Mouse (Mus musculus) heart, postnatal 0 days (tissue): ENCODE measurements at regions not wholly inside any gene's neighbourhood (a gene's known extent, or its start where the extent isn't known, plus 50 kb on each side); places are given as distances from the start of the nearest gene placed in this dataset.

Source experiments
- ATAC-seq: fragments of 200-750 bp; cut with Nextera tagmentation; 2 replicates; pipeline ENCODE4 v1.8.0; 2017; ENCODE audit warnings: low read depth, moderate number of reproducible peaks, moderate library complexity; ENCODE audit not compliant: insufficient read depth
- DNase-seq: peaks from one replicate; pipeline ENCODE4 v3.0.0-alpha.2; 2016; ENCODE audit warnings: low spot score
- H3K27ac ChIP-seq: fragments of 300-500 bp; sonication (generic); 2 replicates; pipeline ENCODE4 v1.5.1; 2014; ENCODE audit warnings: low read depth, mild to moderate bottlenecking
- H3K27me3 ChIP-seq: fragments of 300-500 bp; sonication (generic); 2 replicates; pipeline ENCODE4 v1.6.1; 2014; ENCODE audit warnings: low read length, mixed read lengths; ENCODE audit not compliant: control insufficient read depth, insufficient read depth
- H3K36me3 ChIP-seq: fragments of 300-500 bp; sonication (generic); replicated peaks from 2 replicates; pipeline ENCODE4 v1.6.1; 2014; ENCODE audit warnings: low read length, mixed read lengths; ENCODE audit not compliant: control insufficient read depth, insufficient read depth
- H3K4me1 ChIP-seq: fragments of 300-500 bp; sonication (generic); 2 replicates; pipeline ENCODE4 v1.6.1; 2014; ENCODE audit warnings: antibody characterized with exemption; ENCODE audit not compliant: control insufficient read depth, insufficient read depth
- H3K4me2 ChIP-seq: fragments of 300-500 bp; sonication (generic); 2 replicates; pipeline ENCODE4 v1.6.1; 2014; ENCODE audit warnings: low read depth, mild to moderate bottlenecking, low read length, moderate library complexity
- H3K4me3 ChIP-seq: fragments of 300-500 bp; sonication (generic); 2 replicates; pipeline ENCODE4 v1.5.1; 2014; ENCODE audit warnings: low read depth, low read length
- H3K9ac ChIP-seq: fragments of 300-500 bp; sonication (generic); replicated peaks from 2 replicates; pipeline ENCODE4 v1.6.1; 2014; ENCODE audit warnings: low read depth, low read length, mixed read lengths
- H3K9me3 ChIP-seq: fragments of 300-500 bp; sonication (generic); replicated peaks from 2 replicates; pipeline ENCODE4 v1.6.1; 2016; ENCODE audit warnings: low read length; ENCODE audit not compliant: control insufficient read depth
- CTCF ChIP-seq: IDR thresholded peaks from 2 replicates; pipeline ENCODE4 v1.5.1; 2016; ENCODE audit warnings: antibody characterized with exemption, control low read depth, low read depth
- EP300 ChIP-seq: IDR thresholded peaks from 2 replicates; pipeline ENCODE4 v1.6.1; 2016; ENCODE audit warnings: antibody characterized with exemption, low read depth
- WGBS: fragments of 180-500 bp; shearing (Covaris S2); extraction: QIAGEN DNeasy Blood & Tissue Kit; methylation state at CpG from one replicate; pipeline ENCODE4 v1.1.7; 2014; 5-methylcytosine and 5-hydroxymethylcytosine counted together

DNA sequence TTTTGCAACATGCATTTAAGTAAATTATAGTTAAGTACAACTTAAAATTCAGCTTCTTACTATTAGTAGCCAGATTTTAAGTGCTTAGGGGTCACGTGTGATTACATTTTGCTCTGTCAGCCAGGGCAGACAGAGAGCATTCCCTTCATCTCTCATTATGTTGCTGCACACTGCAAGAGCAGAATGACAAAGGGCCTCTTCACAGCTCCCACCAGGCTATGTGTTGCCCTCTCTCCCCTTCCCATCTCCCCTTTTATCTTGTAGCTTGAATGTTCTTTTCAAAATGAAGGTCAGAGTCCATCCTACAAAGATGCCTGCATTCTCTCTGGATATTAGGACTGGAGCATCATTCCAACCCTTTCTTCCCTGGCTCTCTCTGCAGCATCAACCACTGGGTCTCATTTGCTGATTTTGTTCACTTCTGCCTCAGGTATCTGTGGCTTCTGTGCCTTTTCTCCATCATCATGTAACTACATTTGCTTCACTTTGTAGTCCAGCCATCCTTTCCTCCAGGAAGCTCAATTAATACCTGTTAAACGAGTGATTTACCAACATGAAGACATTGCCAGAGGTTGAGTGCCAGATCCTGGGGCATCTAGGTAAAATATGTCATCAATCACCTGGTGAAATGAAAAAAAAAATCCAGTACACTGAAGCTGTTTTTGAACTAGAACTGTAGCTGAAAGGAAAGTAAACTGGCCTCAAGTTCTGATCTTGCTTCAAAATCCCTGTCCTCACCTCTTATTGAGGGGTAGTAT lies 571.6 kb downstream of the Btbd3 start:
- Histone ChIP-seq H3K4me2 (no peak overlapping the region), H3K27ac (no peak overlapping the region), H3K9me3 (no peaks in the 10 kb centered on the region), H3K9ac (no peak overlapping the region), H3K4me1 (no peaks in the 10 kb centered on the region), H3K27me3 (no peaks in the 10 kb centered on the region), H3K4me3 (no peak overlapping the region), H3K36me3 (no peaks in the 10 kb centered on the region)
- ATAC-seq, result no peak
- no peak for DNase-seq
- TF ChIP-seq CTCF, result no peak
- no peak for TF ChIP-seq EP300
- 48% methylated on average over 2 of the region's 2 CpGs for WGBS

DNA sequence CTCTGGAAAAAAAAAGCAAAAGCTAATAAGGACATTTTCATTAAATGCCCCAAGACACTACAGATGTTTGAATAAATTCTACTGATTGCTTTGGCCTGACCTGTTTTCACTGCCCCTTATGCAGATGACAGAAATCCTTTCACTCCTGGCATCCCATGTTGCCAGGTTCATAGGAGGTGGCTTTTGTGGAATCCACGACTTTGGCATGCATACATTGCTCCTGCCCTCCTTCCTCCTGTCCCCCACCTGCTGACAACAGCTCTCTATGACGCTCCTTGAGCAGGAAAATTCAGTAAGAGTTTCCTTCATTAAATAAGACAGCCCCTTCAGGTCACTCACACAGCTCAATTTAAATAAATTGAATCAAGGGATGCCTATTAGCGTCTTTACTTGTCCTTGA lies 582.5 kb downstream of the Btbd3 start:
- H3K9ac ChIP-seq, result no peak overlapping the region
- WGBS, result 55% methylated on average over 3 of the region's 3 CpGs
- no peaks in the 10 kb centered on the region for H3K36me3 ChIP-seq
- ATAC-seq (no peak), DNase-seq (no peak)
- H3K4me3 ChIP-seq, result no peak overlapping the region
- no peak overlapping the region for H3K4me2 ChIP-seq
- TF ChIP-seq EP300 (no peak), CTCF (no peak)
- H3K27me3 ChIP-seq, result no peaks in the 10 kb centered on the region
- H3K4me1 ChIP-seq, result no peaks in the 10 kb centered on the region
- H3K27ac ChIP-seq, result no peak overlapping the region
- no peaks in the 10 kb centered on the region for H3K9me3 ChIP-seq

DNA sequence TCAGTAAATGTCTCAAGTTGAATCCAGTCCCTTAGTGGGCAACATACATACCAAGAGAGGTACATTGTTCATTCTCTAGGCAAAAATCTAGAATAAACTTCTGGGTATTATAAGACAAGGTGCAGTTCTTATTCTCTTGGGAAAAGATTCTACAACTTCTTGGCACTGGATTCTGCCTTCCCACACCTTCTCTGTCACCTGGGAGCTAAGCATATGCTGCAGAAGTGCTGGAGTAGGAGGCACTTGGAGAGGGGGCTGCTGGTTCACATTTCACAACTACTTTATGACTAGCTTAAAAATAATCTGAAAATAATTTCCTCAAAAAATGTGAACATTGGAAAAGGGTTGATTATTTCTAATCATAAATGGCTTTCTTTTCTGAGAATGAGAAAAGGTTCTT lies 602.8 kb downstream of the Btbd3 start:
- H3K4me1 ChIP-seq, result no peaks in the 10 kb centered on the region
- no peak overlapping the region for H3K4me2 ChIP-seq
- DNase-seq (no peak), ATAC-seq (no peak)
- no peaks in the 10 kb centered on the region for H3K9me3 ChIP-seq
- no peak for TF ChIP-seq CTCF
- TF ChIP-seq EP300, result no peak
- no peaks in the 10 kb centered on the region for H3K27me3 ChIP-seq
- H3K36me3 ChIP-seq, result no peaks in the 10 kb centered on the region
- no peak overlapping the region for H3K4me3 ChIP-seq
- H3K9ac ChIP-seq, result no peak overlapping the region
- no peak overlapping the region for H3K27ac ChIP-seq

DNA sequence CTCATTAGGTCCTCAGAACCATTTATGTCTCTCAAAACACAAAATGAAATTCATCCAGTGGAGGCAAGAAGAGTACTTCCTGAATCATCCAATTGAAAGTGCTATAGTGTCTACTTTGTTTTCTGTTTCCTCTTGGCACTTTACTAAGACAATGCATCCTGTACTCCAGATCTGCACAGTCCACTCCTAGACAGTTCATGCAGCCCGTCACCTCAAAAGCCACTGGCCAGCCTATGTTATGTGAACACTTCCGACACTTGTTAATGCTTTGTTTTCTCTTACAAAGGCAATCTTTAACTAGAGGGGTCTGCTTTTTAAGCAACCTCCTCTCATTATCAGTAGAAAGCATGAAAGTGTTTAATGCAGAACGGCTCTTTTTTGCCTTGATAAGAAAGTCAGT lies 597.1 kb upstream of the Sptlc3 start:
- DNase-seq, result no peak
- H3K4me2 ChIP-seq, result no peak overlapping the region
- no peaks in the 10 kb centered on the region for H3K4me1 ChIP-seq
- 53% methylated on average over 3 of the region's 3 CpGs for WGBS
- H3K27me3 ChIP-seq, result no peaks in the 10 kb centered on the region
- no peak overlapping the region for H3K4me3 ChIP-seq
- H3K9me3 ChIP-seq, result no peaks in the 10 kb centered on the region
- ATAC-seq, result no peak
- H3K27ac ChIP-seq, result no peak overlapping the region
- TF ChIP-seq CTCF, result no peak
- TF ChIP-seq EP300, result no peak
- H3K9ac ChIP-seq, result no peak overlapping the region
- no peaks in the 10 kb centered on the region for H3K36me3 ChIP-seq

DNA sequence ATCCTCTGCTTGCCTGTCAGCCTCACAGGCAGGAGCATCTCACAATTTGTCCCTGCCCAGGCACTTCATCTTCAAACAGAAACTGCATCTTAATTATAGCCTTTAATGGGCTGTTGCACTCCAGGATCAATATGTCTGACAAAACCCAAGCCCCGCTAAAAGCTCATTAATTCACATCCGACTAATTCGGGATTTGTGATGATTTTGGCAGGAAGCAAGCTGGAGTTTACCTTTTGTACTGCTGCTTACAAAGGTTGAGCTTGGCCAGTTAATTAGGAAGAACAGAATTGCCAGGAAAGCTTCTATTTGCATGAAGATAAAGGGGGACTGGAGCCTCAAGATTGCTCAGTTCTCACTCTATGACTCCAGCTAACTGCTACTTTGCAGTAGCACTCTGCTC lies 596.6 kb upstream of the Sptlc3 start:
- ATAC-seq, result no peak
- 30% methylated on average over 3 of the region's 3 CpGs for WGBS
- Histone ChIP-seq H3K9me3 (no peaks in the 10 kb centered on the region), H3K4me1 (no peaks in the 10 kb centered on the region), H3K4me2 (no peak overlapping the region), H3K36me3 (no peaks in the 10 kb centered on the region), H3K27me3 (no peaks in the 10 kb centered on the region), H3K27ac (no peak overlapping the region), H3K4me3 (no peak overlapping the region), H3K9ac (no peak overlapping the region)
- TF ChIP-seq EP300, result no peak
- TF ChIP-seq CTCF, result no peak
- no peak for DNase-seq

DNA sequence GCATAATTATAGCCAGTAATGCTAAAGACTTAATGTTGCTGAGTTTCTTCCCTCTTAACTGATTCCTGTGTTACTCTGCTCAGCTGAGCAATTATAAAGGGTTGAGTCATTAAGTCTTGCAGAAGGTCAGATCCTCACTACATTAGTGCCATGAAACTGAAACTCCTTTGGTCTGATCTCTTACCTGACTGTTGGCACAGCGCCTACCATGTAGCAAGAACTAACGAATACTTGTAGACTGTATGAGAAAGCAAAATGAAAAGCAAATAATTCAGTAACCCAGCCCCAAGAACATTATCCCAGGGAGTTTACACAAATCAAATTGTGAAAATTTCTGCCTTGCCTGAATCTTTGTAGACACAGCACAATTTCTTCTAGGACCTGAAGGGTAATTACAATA lies 556.5 kb upstream of the Sptlc3 start:
- ATAC-seq, result no peak
- Histone ChIP-seq H3K27me3 (no peaks in the 10 kb centered on the region), H3K4me1 (no peaks in the 10 kb centered on the region), H3K9ac (no peak overlapping the region), H3K4me2 (no peak overlapping the region), H3K27ac (no peak overlapping the region), H3K4me3 (no peak overlapping the region), H3K36me3 (no peaks in the 10 kb centered on the region), H3K9me3 (no peaks in the 10 kb centered on the region)
- 71% methylated on average over 2 of the region's 2 CpGs for WGBS
- no peak for TF ChIP-seq EP300
- TF ChIP-seq CTCF, result no peak
- DNase-seq, result no peak
